ENCODE assay signal across 8 mouse cellular contexts in genomic region chr17:86832562-86833327, GRCm38 (mm10).
DNase-seq lines count a peak whose midpoint lies in the region; ATAC-seq and TF ChIP-seq lines count a peak whose summit lies in the region.

No protein-coding gene starts in this region.

- no peak for TF ChIP-seq POLR2A in testis, adult 2 months (IDR thresholded peaks at IDR 0.05; ENCODE audit: control insufficient read depth, low read depth, low read length)
- no peak for TF ChIP-seq POLR2A in liver, adult 2 months (IDR thresholded peaks at IDR 0.05; ENCODE audit: extremely low read depth, insufficient read depth, low read length)

- H3K27ac ChIP-seq in heart, embryonic 12.5 days (ENCODE audit: poor library complexity, severe bottlenecking) = no peak overlapping the region
- no peak overlapping the region for H3K27ac ChIP-seq in testis, adult 2 months (ENCODE audit: control insufficient read depth, insufficient read depth, low read depth, low read length)
- H3K27ac ChIP-seq in liver, adult 2 months (replicated peaks; ENCODE audit: insufficient read depth, low read depth, low read length) = no peak overlapping the region

- H3K4me1 ChIP-seq in heart, embryonic 12.5 days (replicated peaks) = no peaks in the 10 kb centered on the region
- no peaks in the 10 kb centered on the region for H3K4me1 ChIP-seq in testis, adult 2 months (ENCODE audit: control insufficient read depth, insufficient read depth, low read length)
- H3K4me1 ChIP-seq in liver, adult 2 months (ENCODE audit: control insufficient read depth, insufficient read depth, low read length) = no peaks in the 10 kb centered on the region

- no peak overlapping the region for H3K9ac ChIP-seq in heart, embryonic 12.5 days
- no peak overlapping the region for H3K9ac ChIP-seq in liver, adult 2 months (ENCODE audit: low read depth, low read length)

- no peaks in the 10 kb centered on the region for H3K79me2 ChIP-seq in liver, adult 2 months (ENCODE audit: control insufficient read depth, insufficient read depth, low read length)

- TF ChIP-seq CTCF in testis, adult 2 months (IDR thresholded peaks at IDR 0.05; ENCODE audit: control insufficient read depth, insufficient read depth, insufficient replicate concordance, low read depth, low read length) = peak; percentile 96
- TF ChIP-seq CTCF in liver, adult 2 months (IDR thresholded peaks at IDR 0.05; ENCODE audit: low read depth, low read length) = peak; percentile 93

- no peaks in the 10 kb centered on the region for H3K27me3 ChIP-seq in heart, embryonic 12.5 days (replicated peaks)
- no peaks in the 10 kb centered on the region for H3K27me3 ChIP-seq in testis, adult 2 months (ENCODE audit: control insufficient read depth, insufficient read depth, low read length)
- no peaks in the 10 kb centered on the region for H3K27me3 ChIP-seq in liver, adult 2 months (ENCODE audit: control insufficient read depth, insufficient read depth, low read length)

- H3K9me3 ChIP-seq in heart, embryonic 12.5 days (replicated peaks) = no peaks in the 10 kb centered on the region

- no peak overlapping the region for H3K4me2 ChIP-seq in heart, embryonic 12.5 days

- DNase-seq in heart, adult 11 months = peak; percentile 94
- no peak for DNase-seq in testis, postnatal 14 days (ENCODE audit: low spot score)
- DNase-seq in cerebellum, postnatal 36 days = peak; percentile 27 to 30
- DNase-seq in liver, adult 2 months (ENCODE audit: extremely low read depth, low read depth, low spot score) = no peak
- DNase-seq in thymus, postnatal 4 days = peak; percentile 67
- DNase-seq in c-Kit-positive CD71-positive TER-119-positive erythroid progenitor cells, embryonic 14.5 days (ENCODE audit: low spot score) = no peak

- ATAC-seq in heart, embryonic 12.5 days (ENCODE audit: insufficient number of reproducible peaks, low FRiP score) = no peak

- H3K36me3 ChIP-seq in heart, embryonic 12.5 days = peaks cover 15% of the 10 kb centered on the region
- H3K36me3 ChIP-seq in testis, adult 2 months (ENCODE audit: control insufficient read depth, insufficient read depth, low read length) = no peaks in the 10 kb centered on the region
- H3K36me3 ChIP-seq in liver, adult 2 months (ENCODE audit: control insufficient read depth, insufficient read depth, low read length) = peaks cover 31% of the 10 kb centered on the region

- WGBS in heart, embryonic 12.5 days = 68% methylated on average over 19 of the region's 19 CpGs
- 68% methylated on average over 19 of the region's 19 CpGs for WGBS in liver, adult 2 months

- no peak overlapping the region for H3K4me3 ChIP-seq in heart, embryonic 12.5 days
- no peak overlapping the region for H3K4me3 ChIP-seq in testis, adult 2 months (ENCODE audit: control insufficient read depth, low read depth, low read length)
- H3K4me3 ChIP-seq in liver, adult 2 months (ENCODE audit: insufficient read depth, low read depth, low read length) = no peak overlapping the region

Comparison
In these comparisons a context has a peak if more than half of its experiments do, and no peak if none do; other contexts are left out.
1. DNase-seq: peak in heart, adult 11 months (single experiment), cerebellum, postnatal 36 days (2 of 2) and thymus, postnatal 4 days (single experiment); none in testis, postnatal 14 days (single experiment), liver, adult 2 months (single experiment) and c-Kit-positive CD71-positive TER-119-positive erythroid progenitor cells, embryonic 14.5 days (single experiment).